Mouse (Mus musculus) liver, postnatal 0 days (tissue): ENCODE data around the gene Pofut2.

Source experiments
- CTCF ChIP-seq: sonication (generic); IDR thresholded peaks from 2 replicates; pipeline ENCODE4 v1.5.1; 2016; ENCODE audit warnings: antibody characterized with exemption, low read depth
- EP300 ChIP-seq: IDR thresholded peaks from 2 replicates; pipeline ENCODE4 v1.6.1; 2016; ENCODE audit warnings: antibody characterized with exemption, low read depth, mild to moderate bottlenecking

GRCm38 (mm10) chr10:77211116-77211570, 47.9 kb upstream of the Pofut2 start:
- TF ChIP-seq EP300 (no peak), CTCF (no peak)
